ENCODE assay signal across 9 mouse cellular contexts in genomic region chr1:159233426-159233825, GRCm38 (mm10). TPM values are rescaled to one million over a fixed set of nuclear protein-coding genes. Genes with fewer than 3 reads are reported as not detected.
DNase-seq lines count a peak whose midpoint lies in the region; ATAC-seq lines count a peak whose summit lies in the region.
"Had no signal": no experiment of that assay in that cellular context is flagged by ENCODE, and none has a peak within 500 bp of the region (broad histone marks: within the 10 kb centered on the region; RNA-seq: fewer than 3 reads in every experiment).

No protein-coding gene starts in this region.

- H3K27me3 ChIP-seq in erythroblast, embryonic 14.5 days (ENCODE audit: control insufficient read depth) = no peaks in the 10 kb centered on the region
- no peaks in the 10 kb centered on the region for H3K27me3 ChIP-seq in hindbrain, embryonic 14.5 days (ENCODE audit: control insufficient read depth, insufficient read depth, low read length)
- no peaks in the 10 kb centered on the region for H3K27me3 ChIP-seq in megakaryocyte, embryonic 14.5 days (replicated peaks)
- H3K27me3 ChIP-seq: Patski had no signal

- H3K9me3 ChIP-seq in erythroblast, embryonic 14.5 days (ENCODE audit: control insufficient read depth, low read length) = no peaks in the 10 kb centered on the region
- H3K9me3 ChIP-seq in hindbrain, embryonic 14.5 days (ENCODE audit: control insufficient read depth, low read length) = no peaks in the 10 kb centered on the region
- H3K9me3 ChIP-seq in megakaryocyte, embryonic 14.5 days = no peaks in the 10 kb centered on the region

- no peak for ATAC-seq in erythroblast, adult 5-6 weeks (replicated peaks; ENCODE audit: low FRiP score, poor library complexity, severe bottlenecking)
- no peak for ATAC-seq in hindbrain, embryonic 14.5 days (ENCODE audit: low FRiP score)
- ATAC-seq in erythroid progenitor cell, adult 5-6 weeks (replicated peaks; ENCODE audit: low FRiP score, poor library complexity, severe bottlenecking) = no peak

- no peak overlapping the region for H3K27ac ChIP-seq in hindbrain, embryonic 14.5 days

- WGBS in hindbrain, embryonic 14.5 days = 35% methylated on average over 5 of the region's 5 CpGs

- H3K36me3 ChIP-seq in erythroblast, embryonic 14.5 days (ENCODE audit: control insufficient read depth) = peaks cover 26% of the 10 kb centered on the region
- H3K36me3 ChIP-seq in hindbrain, embryonic 14.5 days (replicated peaks; ENCODE audit: control insufficient read depth, insufficient read depth) = no peaks in the 10 kb centered on the region
- peaks cover 5% of the 10 kb centered on the region for H3K36me3 ChIP-seq in megakaryocyte, embryonic 14.5 days (replicated peaks; ENCODE audit: low read length)

- DNase-seq in adipocyte (ENCODE audit: low spot score) = peak; percentile 78
- no peak for DNase-seq in hindbrain, embryonic 14.5 days (ENCODE audit: low spot score)
- no peak for DNase-seq in testis, postnatal 14 days (ENCODE audit: low spot score)
- no peak for DNase-seq in frontal cortex, postnatal 36 days (ENCODE audit: low spot score in 2 of 2)

- H3K4me3 ChIP-seq in erythroblast, embryonic 14.5 days (replicated peaks) = peak overlapping the region; percentile 69
- peak overlapping the region; percentile 56 for H3K4me3 ChIP-seq in hindbrain, embryonic 14.5 days (replicated peaks; ENCODE audit: low read length)
- H3K4me3 ChIP-seq in megakaryocyte, embryonic 14.5 days (replicated peaks) = peak overlapping the region; percentile 95

- peaks cover 60% of the 10 kb centered on the region for H3K4me1 ChIP-seq in erythroblast, embryonic 14.5 days (ENCODE audit: control insufficient read depth)
- H3K4me1 ChIP-seq in hindbrain, embryonic 14.5 days (replicated peaks; ENCODE audit: control insufficient read depth, insufficient read depth, low read length) = peaks cover 24% of the 10 kb centered on the region
- peaks cover 39% of the 10 kb centered on the region for H3K4me1 ChIP-seq in megakaryocyte, embryonic 14.5 days

- peak overlapping the region; percentile 56 for H3K4me2 ChIP-seq in hindbrain, embryonic 14.5 days (replicated peaks)

- peak overlapping the region; percentile 74 for H3K9ac ChIP-seq in hindbrain, embryonic 14.5 days

RNA-seq across cellular contexts. Expression of gene Cop1, which starts 1.3 kb away (rescaled TPM):
- 6.8 and 7.4 TPM in 2 replicates for polyA plus RNA-seq in erythroblast, embryonic 14.5 days (2012)
- 80.0 and 85.3 TPM in 2 replicates for total RNA-seq in erythroblast, adult 5-6 weeks (2015; ENCODE audit: low replicate concordance)
- 108 and 116 TPM in 2 replicates for total RNA-seq in erythroblast, adult 5-6 weeks (2017; ENCODE audit: low replicate concordance)
- 67.9 and 74.4 TPM in 2 replicates for polyA plus RNA-seq in hindbrain, embryonic 14.5 days (2014; fragmentation: Nextera tagmentation; extraction: Ambion mirVana)
- polyA plus RNA-seq in megakaryocyte, embryonic 14.5 days (2012; ENCODE audit: insufficient read depth, low replicate concordance) = 21.6 and 64.7 TPM in 2 replicates
- total RNA-seq in erythroid progenitor cell, adult 5-6 weeks (2015; ENCODE audit: low replicate concordance) = 111 and 140 TPM in 2 replicates
- 169 and 196 TPM in 2 replicates for total RNA-seq in erythroid progenitor cell, adult 5-6 weeks (2017; ENCODE audit: low replicate concordance)
